In genomic region chrX:38008756-38009155, GRCm38 (mm10) we compare ENCODE assay signal across 26 mouse cellular contexts. TPM values are rescaled to one million over a fixed set of nuclear protein-coding genes. Genes with fewer than 3 reads are reported as not detected.
"Had no signal": no experiment of that assay in that cellular context is flagged by ENCODE, and none has a peak within 500 bp of the region (broad histone marks: within the 10 kb centered on the region; RNA-seq: fewer than 3 reads in every experiment).

No protein-coding gene starts in this region.

- H3K27me3 ChIP-seq: limb, embryonic 15.5 days; liver, embryonic 12.5 days; lung, embryonic 15.5 days; midbrain, embryonic 15.5 days; neural tube, embryonic 12.5 days; stomach, embryonic 15.5 days had no signal

- H3K4me2 ChIP-seq: limb, embryonic 15.5 days; liver, embryonic 12.5 days; lung, embryonic 15.5 days; midbrain, embryonic 11.5 days; midbrain, embryonic 15.5 days; neural tube, embryonic 12.5 days; stomach, embryonic 15.5 days had no signal

- DNase-seq: kidney, adult 9 months; kidney, postnatal 10 days; kidney, postnatal 4 days; lung, postnatal 14 days; retina, postnatal 1 day; right cerebral cortex, postnatal 4 days; spleen, adult 18-20 months; thymus, postnatal 36 days had no signal

- H3K4me1 ChIP-seq: limb, embryonic 15.5 days; liver, embryonic 12.5 days; lung, embryonic 15.5 days; megakaryocyte, embryonic 14.5 days; midbrain, embryonic 15.5 days; neural tube, embryonic 12.5 days; stomach, embryonic 15.5 days had no signal

- H3K9me3 ChIP-seq: limb, embryonic 15.5 days; liver, embryonic 12.5 days; lung, embryonic 15.5 days; megakaryocyte, embryonic 14.5 days; midbrain, embryonic 15.5 days; neural tube, embryonic 12.5 days; stomach, embryonic 15.5 days had no signal

- ATAC-seq: liver, embryonic 12.5 days; midbrain, embryonic 15.5 days had no signal

- H3K27ac ChIP-seq: layer of hippocampus, adult 2 months; limb, embryonic 15.5 days; liver, embryonic 12.5 days; lung, embryonic 15.5 days; macrophage; midbrain, embryonic 15.5 days; neural tube, embryonic 12.5 days; stomach, embryonic 15.5 days had no signal

- H3K9ac ChIP-seq: limb, embryonic 15.5 days; liver, embryonic 12.5 days; lung, embryonic 15.5 days; midbrain, embryonic 15.5 days; neural tube, embryonic 12.5 days; stomach, embryonic 15.5 days had no signal

- H3K4me3 ChIP-seq: layer of hippocampus, adult 2 months; limb, embryonic 15.5 days; liver, embryonic 12.5 days; lung, embryonic 15.5 days; megakaryocyte, embryonic 14.5 days; midbrain, embryonic 15.5 days; neural tube, embryonic 12.5 days; stomach, embryonic 15.5 days had no signal

- H3K36me3 ChIP-seq: limb, embryonic 15.5 days; liver, embryonic 12.5 days; lung, embryonic 15.5 days; midbrain, embryonic 15.5 days; neural tube, embryonic 12.5 days; stomach, embryonic 15.5 days had no signal

RNA-seq across cellular contexts. Expression of gene Btg1-ps1, which starts 9.9 kb away (rescaled TPM):
- total RNA-seq: layer of hippocampus, adult 2 months; layer of hippocampus, postnatal 10 days; left cerebral cortex, adult 18-20 months; left cerebral cortex, postnatal 10 days; monocyte, adult 5-6 weeks; neutrophil, adult 5-6 weeks had no signal
- polyA plus RNA-seq: limb, embryonic 11.5 days; limb, embryonic 15.5 days; liver, embryonic 12.5 days; liver, embryonic 16.5 days; lung, embryonic 15.5 days; macrophage; midbrain, embryonic 11.5 days; midbrain, embryonic 15.5 days; neural tube, embryonic 12.5 days; stomach, embryonic 15.5 days; thymus, postnatal 0 days had no signal

RNA-seq across cellular contexts. Expression of gene Btg1-ps2, which starts 34.2 kb away (rescaled TPM):
- total RNA-seq: layer of hippocampus, adult 2 months; layer of hippocampus, postnatal 10 days; left cerebral cortex, adult 18-20 months; left cerebral cortex, postnatal 10 days; monocyte, adult 5-6 weeks; neutrophil, adult 5-6 weeks had no signal
- polyA plus RNA-seq: limb, embryonic 11.5 days; limb, embryonic 15.5 days; liver, embryonic 12.5 days; liver, embryonic 16.5 days; lung, embryonic 15.5 days; macrophage; midbrain, embryonic 11.5 days; midbrain, embryonic 15.5 days; neural tube, embryonic 12.5 days; stomach, embryonic 15.5 days; thymus, postnatal 0 days had no signal

RNA-seq across cellular contexts. Expression of gene Rhox10, which starts 57.5 kb away (rescaled TPM):
- total RNA-seq: layer of hippocampus, adult 2 months; layer of hippocampus, postnatal 10 days; left cerebral cortex, adult 18-20 months; left cerebral cortex, postnatal 10 days; monocyte, adult 5-6 weeks; neutrophil, adult 5-6 weeks had no signal
- polyA plus RNA-seq: limb, embryonic 11.5 days; limb, embryonic 15.5 days; liver, embryonic 12.5 days; liver, embryonic 16.5 days; lung, embryonic 15.5 days; macrophage; midbrain, embryonic 11.5 days; midbrain, embryonic 15.5 days; neural tube, embryonic 12.5 days; stomach, embryonic 15.5 days; thymus, postnatal 0 days had no signal
